Mouse (Mus musculus) CD8-positive naive resting alpha-beta T cell, adult 2 months (primary cell): ENCODE measurements around the gene Ttll8.

Experiments
- DNase-seq, 2 experiments: peaks; one replicate each; pipeline ENCODE4 v3.0.0; 2022; ENCODE audit warnings: low read depth in 2 of 2, low spot score in 2 of 2

Ttll8 gene

GRCm38 (mm10) chr15:88861772-88862622, 92.2 kb downstream of the Ttll8 start, which contains the start of gene Pim3:
Pim3 (plus strand) TSS chr15:88862186.
- peak; percentile 91 to 92 for DNase-seq

GRCm38 (mm10) chr15:88860781-88861180, 93.4 kb downstream of the Ttll8 start:
- DNase-seq, result no peak

- no peak for DNase-seq
These were observed 94.8 kb downstream of the Ttll8 start for GRCm38 (mm10) chr15:88859206-88859970.

- DNase-seq, result no peak
These were observed 95.5 kb downstream of the Ttll8 start for GRCm38 (mm10) chr15:88858707-88859106.

GRCm38 (mm10) chr15:88858141-88858541, 96.1 kb downstream of the Ttll8 start:
- DNase-seq, result no peak

DNA sequence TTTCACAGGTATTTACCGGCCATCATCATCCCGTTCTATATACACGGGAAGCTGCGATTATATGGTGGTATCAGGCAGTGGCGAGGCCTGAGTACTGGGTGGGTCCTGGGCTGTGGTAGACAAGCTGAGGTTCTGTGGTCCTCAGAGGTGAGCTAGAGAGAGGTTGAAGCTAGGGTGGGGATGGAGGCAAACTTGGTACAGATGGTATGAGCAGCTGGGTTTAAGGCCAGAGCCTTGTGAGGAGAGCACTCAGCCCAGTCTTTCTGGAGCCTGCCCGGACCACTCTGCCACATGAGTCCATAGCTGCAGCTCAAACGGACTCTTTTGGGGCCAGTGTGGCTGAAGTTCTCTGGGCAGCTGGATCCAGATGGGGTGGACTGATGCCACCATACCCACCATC, 96.9 kb downstream of the Ttll8 start:
- DNase-seq, result no peak

- no peak for DNase-seq
These were observed 97.6 kb downstream of the Ttll8 start for GRCm38 (mm10) chr15:88856613-88857012.

GRCm38 (mm10) chr15:88855896-88856417, 98.3 kb downstream of the Ttll8 start:
- no peak for DNase-seq

DNA sequence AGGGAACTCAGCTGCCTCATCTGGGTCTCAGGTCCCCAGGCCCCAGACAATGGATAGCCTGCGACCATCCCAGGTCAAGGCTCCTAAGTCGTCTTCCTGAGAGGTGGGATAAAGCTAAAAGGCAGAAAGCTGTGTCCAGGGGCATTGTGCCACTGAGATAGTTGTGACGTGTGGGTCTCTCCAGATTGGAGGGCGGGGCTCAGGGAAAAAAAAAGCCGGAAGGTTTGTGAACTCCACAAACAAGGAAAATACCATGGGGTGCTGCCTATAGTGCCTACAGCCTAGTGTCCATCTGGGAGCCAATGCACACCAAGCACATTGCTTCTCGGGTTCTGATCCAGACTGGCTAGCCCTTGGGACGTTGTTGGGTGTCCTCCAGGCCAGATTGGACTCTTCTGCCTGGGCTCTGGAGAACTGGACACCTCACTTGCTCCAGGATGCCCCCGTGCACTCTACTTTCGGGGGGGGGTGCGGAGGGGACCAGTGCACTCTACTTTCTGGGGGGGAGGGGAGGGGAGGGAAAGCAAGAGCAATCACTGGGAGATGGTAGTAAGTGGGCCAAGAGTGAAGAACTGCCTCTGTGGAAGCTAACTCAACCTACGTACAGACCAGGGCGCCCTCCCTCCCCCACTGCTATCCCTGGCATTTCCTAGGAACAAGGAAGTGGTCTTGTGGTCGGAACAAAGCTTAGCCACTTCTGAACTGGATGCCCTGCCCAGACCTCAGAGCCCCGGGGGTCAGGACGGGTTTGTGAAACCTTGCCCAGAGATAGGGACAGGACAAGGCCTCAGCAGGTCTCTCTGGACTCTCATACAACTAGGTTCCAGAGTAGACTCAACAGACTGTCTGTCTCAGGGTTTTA, 99.0 kb downstream of the Ttll8 start:
- DNase-seq, result no peak

DNA sequence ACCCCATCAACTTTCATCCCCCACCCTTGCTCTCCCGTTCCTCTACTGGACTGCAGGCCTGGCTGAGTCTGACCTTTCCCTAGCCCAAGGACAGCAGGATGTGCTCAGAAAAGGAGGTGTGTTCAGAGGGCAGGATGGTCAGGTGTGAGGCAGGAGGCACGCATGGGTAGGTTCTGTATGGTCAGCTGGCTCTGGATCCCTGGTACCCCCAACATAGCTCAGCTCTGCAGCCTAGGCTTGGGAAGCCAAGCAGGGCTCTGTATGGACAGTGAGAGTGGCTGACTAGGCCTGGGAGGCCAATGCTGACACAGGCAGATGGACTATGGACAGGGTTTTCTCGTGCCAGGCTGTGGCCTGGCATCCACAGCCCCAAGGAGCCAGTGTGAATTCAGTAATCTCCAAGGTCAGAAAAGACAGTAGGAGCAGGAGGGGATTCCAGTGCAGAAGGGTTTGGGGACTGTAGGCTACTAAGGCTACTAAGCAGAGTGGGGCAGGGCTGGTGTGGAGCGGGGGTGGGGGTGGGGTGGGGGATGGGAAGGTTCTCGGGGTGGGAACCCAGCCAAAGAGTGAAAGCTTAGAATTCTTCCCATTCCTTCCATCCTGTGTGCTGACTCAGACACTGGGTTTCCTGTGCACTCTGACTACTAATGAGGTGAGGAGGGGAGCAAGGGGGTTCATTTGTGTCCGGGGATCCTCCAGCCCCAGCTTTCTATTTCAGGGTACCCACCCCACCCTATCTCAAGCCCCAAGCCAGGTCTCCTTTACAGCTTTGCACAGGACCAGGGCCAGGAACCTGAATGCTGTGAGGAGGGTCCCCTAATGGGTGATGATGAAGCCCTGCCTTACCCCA, 99.9 kb downstream of the Ttll8 start:
- no peak for DNase-seq

DNA sequence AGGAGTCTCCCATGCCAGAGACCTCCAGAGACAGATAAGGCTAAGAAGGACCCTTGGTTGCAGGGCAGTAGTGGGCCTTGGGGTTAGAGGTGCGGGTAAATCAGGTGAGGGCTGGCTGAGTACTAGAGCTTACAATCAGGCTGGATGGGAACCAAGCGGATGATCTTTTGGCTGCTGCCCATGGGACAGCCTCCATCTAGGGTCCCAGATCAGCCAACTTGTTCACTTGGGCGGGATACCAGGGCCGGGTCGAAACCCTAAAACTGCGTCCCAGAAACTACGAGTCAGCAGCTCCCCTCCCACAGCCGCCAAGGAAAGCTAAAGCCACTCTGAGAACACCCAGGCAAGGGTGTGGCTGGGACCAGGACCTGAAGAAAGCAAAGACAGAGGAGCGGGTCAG, 101.1 kb downstream of the Ttll8 start:
- DNase-seq, result no peak

DNA sequence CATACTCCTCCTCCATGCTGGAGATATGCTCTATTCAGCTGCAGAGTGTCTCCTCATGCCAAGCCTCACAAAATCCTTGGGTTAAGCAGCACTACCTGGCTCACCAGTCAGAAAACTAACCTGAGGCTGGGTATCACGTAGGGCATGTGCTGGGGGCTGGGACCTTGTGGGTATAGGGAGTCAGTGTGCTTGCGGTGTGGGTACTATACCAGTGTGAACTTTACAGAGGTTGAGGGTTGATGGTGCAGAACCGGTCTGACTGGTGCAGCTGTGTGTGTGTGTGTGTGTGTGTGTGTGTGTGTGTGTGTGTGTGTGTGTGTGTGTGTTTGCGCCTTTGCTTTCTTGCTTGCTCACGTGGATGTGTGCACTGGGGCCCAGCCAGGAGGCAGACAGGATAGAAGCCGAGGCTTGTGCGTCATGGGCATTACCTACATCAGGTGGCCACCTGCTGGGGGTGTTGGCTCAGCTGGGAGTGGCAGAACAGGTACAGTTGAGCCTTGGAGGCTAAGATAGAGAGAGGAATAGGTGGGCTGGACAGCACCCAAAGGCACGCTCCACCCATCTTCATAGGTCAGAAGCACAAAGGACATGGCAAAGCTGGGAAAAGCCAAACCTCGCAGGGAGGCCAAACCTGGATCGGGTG, 102.6 kb downstream of the Ttll8 start:
- DNase-seq, result no peak

- DNase-seq, result no peak
These were observed 103.1 kb downstream of the Ttll8 start for GRCm38 (mm10) chr15:88851076-88851475.

DNA sequence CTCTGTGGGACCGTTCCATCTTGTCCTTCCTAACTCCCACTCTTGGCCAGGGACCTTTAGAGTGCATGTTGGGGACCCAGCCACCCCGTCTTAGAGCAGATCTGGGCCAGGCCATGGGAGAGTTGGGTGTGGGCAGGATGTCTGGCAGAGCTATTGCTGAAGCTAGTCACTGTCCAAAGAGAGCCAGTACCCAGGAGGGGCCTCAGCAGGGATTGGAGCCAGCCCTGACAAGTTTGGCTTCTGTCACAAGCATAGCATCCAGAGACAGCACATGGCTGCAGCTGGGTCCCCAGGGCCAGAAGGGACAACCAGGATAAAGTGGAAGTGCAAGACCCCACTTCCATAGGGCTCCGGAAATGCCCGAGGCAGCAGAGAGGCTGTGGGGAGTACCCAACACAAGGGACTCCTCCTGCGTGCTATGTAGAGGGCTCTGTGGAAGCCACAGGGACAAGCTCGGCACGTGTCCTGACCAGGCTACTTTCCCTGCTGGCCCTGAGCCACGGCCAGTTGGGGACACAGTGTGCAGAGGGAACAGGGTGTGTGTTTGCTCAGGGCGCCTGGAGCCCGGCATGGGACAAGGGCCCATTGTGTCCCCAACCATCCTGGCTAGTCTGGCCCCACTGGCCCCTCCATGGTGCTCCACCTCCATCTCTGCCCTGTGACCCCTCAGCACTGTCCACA, 103.9 kb downstream of the Ttll8 start:
- DNase-seq, result no peak

- no peak for DNase-seq
These were observed 104.6 kb downstream of the Ttll8 start for GRCm38 (mm10) chr15:88849621-88850020.

GRCm38 (mm10) chr15:88848661-88849060, 105.6 kb downstream of the Ttll8 start:
- no peak for DNase-seq

DNA sequence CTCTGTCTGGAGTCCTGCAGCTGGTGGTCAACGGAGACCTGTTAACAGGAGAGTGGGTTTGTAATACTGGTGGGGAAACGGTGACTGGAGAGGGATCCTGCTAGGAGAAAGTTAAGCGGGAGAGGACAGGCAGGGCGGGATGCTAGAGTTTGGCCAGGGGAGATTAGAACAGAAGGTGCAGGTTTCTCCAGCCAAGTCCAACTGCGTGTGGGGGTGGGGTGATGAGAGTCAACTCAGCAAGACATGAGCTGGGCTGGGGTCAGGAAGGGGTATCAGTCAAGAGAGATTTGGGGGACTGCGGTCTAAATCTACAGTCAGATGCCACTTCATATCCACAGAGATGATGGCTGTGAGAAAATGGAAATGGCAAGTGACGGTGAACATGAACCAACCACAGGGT, 109.3 kb downstream of the Ttll8 start:
- DNase-seq, result no peak

GRCm38 (mm10) chr15:88843486-88844097, 110.6 kb downstream of the Ttll8 start:
- DNase-seq, result no peak

DNA sequence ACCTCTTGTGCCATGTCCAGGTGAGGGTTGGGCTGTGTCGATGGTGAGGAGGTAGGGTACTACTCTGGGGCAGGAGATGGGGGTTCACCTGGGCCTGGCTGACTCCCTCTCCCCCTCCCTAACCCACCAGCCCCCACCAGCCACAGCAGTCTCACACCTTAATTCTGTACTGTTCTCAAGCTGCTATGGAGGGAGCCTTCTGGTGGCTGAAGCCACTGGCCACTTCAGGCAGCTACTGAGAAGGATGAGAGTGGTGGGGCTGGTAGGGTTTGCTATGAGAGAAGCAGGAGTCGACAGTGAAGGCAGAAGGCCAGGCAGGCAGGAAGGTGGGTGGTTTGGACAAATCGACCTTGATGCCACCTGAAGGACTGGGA, 111.9 kb downstream of the Ttll8 start:
- no peak for DNase-seq
